Mouse (Mus musculus) intestine, embryonic 15.5 days (tissue): ENCODE data around the gene Rpl27. TPM values are rescaled to one million over a fixed set of nuclear protein-coding genes. Genes with fewer than 3 reads are reported as not detected.

Experiments used
- ATAC-seq: fragments of 200-750 bp; cut with Nextera tagmentation; 2 replicates; pipeline ENCODE4 v1.8.0; 2017; ENCODE audit warnings: moderate TSS enrichment, moderate library complexity
- H3K27ac ChIP-seq: fragments of 300-500 bp; sonication (generic); 2 replicates; pipeline ENCODE4 v1.5.1; 2015; ENCODE audit warnings: mild to moderate bottlenecking, inconsistent platforms
- H3K27me3 ChIP-seq: fragments of 300-500 bp; sonication (generic); replicated peaks from 2 replicates; pipeline ENCODE4 v1.6.1; 2015; ENCODE audit warnings: inconsistent platforms
- H3K36me3 ChIP-seq: fragments of 300-500 bp; sonication (generic); 2 replicates; pipeline ENCODE4 v1.6.1; 2015; ENCODE audit warnings: inconsistent platforms
- H3K4me1 ChIP-seq: fragments of 300-500 bp; sonication (generic); replicated peaks from 2 replicates; pipeline ENCODE4 v1.6.1; 2015; ENCODE audit warnings: inconsistent platforms
- H3K4me2 ChIP-seq: fragments of 300-500 bp; sonication (generic); replicated peaks from 2 replicates; pipeline ENCODE4 v1.6.1; 2015; ENCODE audit warnings: mild to moderate bottlenecking, inconsistent platforms
- H3K4me3 ChIP-seq: fragments of 300-500 bp; sonication (generic); replicated peaks from 2 replicates; pipeline ENCODE4 v1.5.1; 2015; ENCODE audit warnings: inconsistent platforms
- H3K9ac ChIP-seq: fragments of 300-500 bp; sonication (generic); 2 replicates; pipeline ENCODE4 v1.6.1; 2015; ENCODE audit warnings: inconsistent platforms
- H3K9me3 ChIP-seq: fragments of 300-500 bp; sonication (generic); 2 replicates; pipeline ENCODE4 v1.6.1; 2016; ENCODE audit warnings: inconsistent platforms
- WGBS: fragments of 180-500 bp; shearing (Covaris S2); methylation state at CpG from one replicate; pipeline ENCODE4 v1.1.7; 2015; 5-methylcytosine and 5-hydroxymethylcytosine counted together
- polyA plus RNA-seq: library from polyadenylated mRNA; unstranded; fragments of >200 nt; fragmentation: Nextera tagmentation; extraction: Ambion mirVana; gene quantifications from 2 replicates; pipeline ENCODE4 v1.2.1, GENCODE M21; 2015

The Rpl27 gene
- polyA plus RNA-seq, 1 experiment from 2014 or later: 353 TPM

DNA sequence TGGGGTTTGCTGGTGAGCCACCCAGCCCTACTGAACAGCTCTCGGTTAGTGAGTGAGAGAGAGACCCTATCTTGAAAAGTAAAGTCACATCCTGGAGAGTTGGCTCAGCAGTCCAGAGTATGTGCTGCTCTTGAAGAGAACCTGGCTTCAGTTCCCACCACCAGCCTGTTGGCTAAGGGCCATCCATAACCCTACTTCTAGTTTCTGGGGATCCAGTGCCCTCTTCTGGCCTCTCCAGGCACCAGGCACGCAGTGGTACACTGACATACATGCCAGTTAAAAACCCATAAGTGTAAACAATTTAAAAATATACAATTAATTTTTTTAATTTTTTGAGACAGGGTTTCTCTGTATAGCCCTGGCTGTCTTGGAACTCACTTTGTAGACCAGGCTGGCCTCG is 8.3 kb downstream of the Rpl27 start:
- H3K9ac ChIP-seq: no peak overlapping the region
- no peak for ATAC-seq
- H3K27ac ChIP-seq: no peak overlapping the region
- H3K4me2 ChIP-seq: no peak overlapping the region
- 75% methylated on average over 3 of the region's 3 CpGs for WGBS
- H3K9me3 ChIP-seq: no peaks in the 10 kb centered on the region
- H3K4me1 ChIP-seq: no peaks in the 10 kb centered on the region; the same call in 1 of the 2 replicates
- no peak overlapping the region for H3K4me3 ChIP-seq
- H3K27me3 ChIP-seq: no peaks in the 10 kb centered on the region
- H3K36me3 ChIP-seq: 0 out of 2 replicates have a peak, but pooled peaks cover 3% of the 10 kb centered on the region

DNA sequence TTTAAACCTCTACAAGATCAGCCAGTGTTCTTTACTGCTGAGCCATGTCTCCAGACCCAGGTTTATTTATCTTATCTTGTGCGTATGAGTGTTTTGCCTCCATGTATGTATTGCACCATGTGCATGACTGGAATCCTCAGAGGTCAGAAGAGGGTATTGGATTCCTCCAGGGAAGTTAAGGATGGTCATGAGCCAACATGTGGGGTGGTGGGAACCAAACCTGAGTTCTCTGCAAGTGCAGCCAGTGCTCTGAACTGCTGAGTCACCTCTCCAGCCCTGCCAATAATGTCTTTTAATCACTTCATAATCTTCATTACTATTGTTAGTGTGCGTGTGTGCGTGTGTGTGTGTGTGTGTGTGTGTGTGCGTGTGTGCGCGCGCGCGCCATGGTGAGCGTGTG is 9.4 kb downstream of the Rpl27 start:
- H3K36me3 ChIP-seq: no peaks in the 10 kb centered on the region
- H3K27ac ChIP-seq: 0 out of 2 replicates have a peak overlapping the region, but pooled peaks have one; percentile 3
- no peaks in the 10 kb centered on the region for H3K9me3 ChIP-seq
- H3K9ac ChIP-seq: no peak overlapping the region
- no peak overlapping the region for H3K4me2 ChIP-seq
- H3K4me1 ChIP-seq: no peaks in the 10 kb centered on the region; the same call in 1 of the 2 replicates
- 84% methylated on average over 10 of the region's 10 CpGs for WGBS
- H3K27me3 ChIP-seq: no peaks in the 10 kb centered on the region
- H3K4me3 ChIP-seq: no peak overlapping the region
- no peak for ATAC-seq

DNA sequence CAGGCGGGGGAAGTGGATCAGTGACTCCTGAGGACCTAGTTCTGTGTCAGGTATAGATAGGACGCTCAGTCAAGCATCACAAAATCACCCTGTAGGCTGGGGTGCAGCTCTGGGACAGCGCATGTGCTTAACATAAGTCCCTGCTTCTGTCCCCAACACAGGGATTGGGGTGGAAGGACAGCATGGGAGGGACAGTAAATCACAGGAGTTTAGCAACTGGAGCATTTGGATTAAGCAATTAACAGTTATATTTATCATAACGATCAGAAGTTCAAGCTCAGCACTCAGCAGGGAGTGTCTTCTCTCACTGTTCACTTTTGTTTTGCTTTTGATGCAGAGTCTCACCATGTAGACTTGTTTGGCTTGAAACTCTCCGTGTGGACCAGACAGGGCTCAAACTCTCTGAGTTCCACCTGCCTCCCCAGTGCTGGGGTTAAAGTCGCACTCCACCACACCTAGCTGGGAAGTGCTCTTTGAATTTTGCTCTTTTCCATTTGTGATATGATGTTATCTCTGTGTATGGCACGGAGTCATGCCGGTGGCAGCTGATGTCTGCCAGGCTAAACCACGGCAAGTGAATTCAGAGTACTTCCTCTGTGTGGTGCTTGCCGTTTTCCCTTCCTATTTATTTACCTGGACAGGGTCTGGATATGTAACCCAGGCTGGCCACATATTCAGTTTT is 10.1 kb downstream of the Rpl27 start:
- WGBS: 64% methylated on average over 10 of the region's 10 CpGs
- Histone ChIP-seq H3K4me3 (no peak overlapping the region), H3K27me3 (no peaks in the 10 kb centered on the region), H3K9me3 (no peaks in the 10 kb centered on the region), H3K4me1 (no peaks in the 10 kb centered on the region; the same call in 1 of the 2 replicates), H3K9ac (no peak overlapping the region), H3K27ac (0 out of 2 replicates have a peak overlapping the region, but pooled peaks have one; percentile 3), H3K36me3 (no peaks in the 10 kb centered on the region; the same call in 1 of the 2 replicates), H3K4me2 (0 out of 2 replicates have a peak overlapping the region, but pooled peaks have one; percentile 0)
- ATAC-seq: peak; percentile 39

DNA sequence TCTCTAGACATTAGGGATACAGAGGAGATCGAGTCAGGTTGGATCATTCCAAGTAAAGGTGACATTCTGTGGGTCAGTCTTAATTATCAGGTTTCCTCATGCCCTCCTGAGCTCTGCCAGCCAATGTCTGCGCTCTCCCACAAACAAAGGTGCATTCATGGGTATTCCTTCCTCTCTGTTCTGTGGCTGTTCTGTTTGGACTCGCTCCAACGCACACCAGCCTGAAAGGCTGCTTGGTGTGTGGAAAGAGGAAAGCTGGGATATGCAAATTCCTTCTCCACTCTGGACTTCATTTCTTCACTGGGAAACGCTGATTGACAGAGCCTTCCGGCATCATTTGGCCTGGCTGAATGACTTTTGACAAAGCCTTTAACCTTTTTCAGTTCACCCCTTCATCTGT is 12.6 kb downstream of the Rpl27 start:
- Histone ChIP-seq H3K9me3 (no peaks in the 10 kb centered on the region), H3K27ac (no peak overlapping the region), H3K4me3 (no peak overlapping the region), H3K27me3 (no peaks in the 10 kb centered on the region), H3K4me2 (no peak overlapping the region), H3K4me1 (peaks cover 8% of the 10 kb centered on the region), H3K36me3 (no peaks in the 10 kb centered on the region; the same call in 1 of the 2 replicates), H3K9ac (no peak overlapping the region)
- ATAC-seq: no peak
- WGBS: 76% methylated on average over 6 of the region's 6 CpGs

DNA sequence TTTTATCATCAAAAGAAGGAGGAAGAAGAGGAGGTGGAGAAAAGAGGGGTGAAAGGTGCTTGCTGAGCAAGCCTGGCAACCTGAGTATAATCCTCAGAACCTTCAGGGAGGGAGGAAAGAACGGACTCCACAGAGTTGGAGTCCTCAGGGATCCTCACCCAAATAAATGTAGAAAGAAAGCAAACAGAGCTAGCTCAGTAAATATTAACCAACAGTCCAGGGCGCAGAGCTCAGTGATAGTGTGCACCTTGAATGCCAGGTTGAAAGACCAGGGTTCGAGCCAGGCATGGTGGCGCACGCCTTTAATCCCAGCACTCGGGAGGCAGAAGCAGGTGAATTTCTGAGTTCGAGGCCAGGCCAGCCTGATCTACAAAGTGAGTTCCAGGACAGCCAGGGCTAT is 13.5 kb downstream of the Rpl27 start:
- Histone ChIP-seq H3K27ac (no peak overlapping the region), H3K27me3 (no peaks in the 10 kb centered on the region), H3K36me3 (peaks cover 3% of the 10 kb centered on the region; the same call in 1 of the 2 replicates), H3K9ac (no peak overlapping the region), H3K4me1 (peaks cover 8% of the 10 kb centered on the region), H3K4me3 (no peak overlapping the region), H3K4me2 (no peak overlapping the region), H3K9me3 (no peaks in the 10 kb centered on the region)
- no peak for ATAC-seq
- 67% methylated on average over 7 of the region's 7 CpGs for WGBS

DNA sequence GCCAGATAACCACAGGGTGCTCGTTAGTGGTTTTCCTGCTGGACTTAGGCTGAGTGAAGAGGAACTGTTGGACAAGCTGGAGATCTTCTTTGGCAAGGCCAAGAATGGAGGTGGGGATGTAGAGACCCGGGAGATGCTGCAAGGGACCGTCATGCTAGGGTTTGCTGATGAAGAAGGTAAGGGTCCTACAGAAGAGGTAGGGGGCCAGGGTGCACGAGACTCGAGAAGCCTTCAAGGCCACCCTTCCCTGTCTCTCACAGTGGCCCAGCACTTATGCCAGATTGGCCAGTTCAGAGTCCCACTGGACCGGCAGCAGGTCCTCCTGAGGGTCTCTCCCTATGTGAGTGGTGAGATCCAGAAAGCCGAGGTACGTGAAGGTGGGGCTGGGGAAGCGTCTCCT is 15.5 kb downstream of the Rpl27 start:
- H3K36me3 ChIP-seq: peaks cover 8% of the 10 kb centered on the region; the same call in 1 of the 2 replicates
- 92% methylated on average over 9 of the region's 9 CpGs for WGBS

DNA sequence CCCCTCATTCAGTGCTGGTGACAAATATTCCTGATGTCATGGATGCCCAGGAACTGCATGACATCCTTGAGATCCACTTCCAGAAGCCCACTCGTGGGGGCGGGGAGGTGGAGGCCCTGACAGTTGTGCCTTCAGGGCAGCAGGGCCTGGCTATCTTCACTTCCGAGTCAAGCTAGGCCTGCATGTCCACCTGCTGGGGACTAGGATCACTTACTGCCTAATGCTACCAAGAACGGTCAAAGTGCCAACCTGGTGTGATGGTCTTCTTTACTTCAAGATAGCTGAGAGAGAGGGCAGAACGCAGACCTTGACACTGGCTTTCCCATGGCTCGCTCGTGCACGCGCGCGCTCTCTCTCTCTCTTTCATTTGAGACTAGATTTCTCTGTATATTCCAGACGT is 16.1 kb downstream of the Rpl27 start:
- Histone ChIP-seq H3K9me3 (no peaks in the 10 kb centered on the region), H3K36me3 (peaks cover 8% of the 10 kb centered on the region; the same call in 1 of the 2 replicates), H3K4me2 (no peak overlapping the region), H3K27ac (no peak overlapping the region), H3K27me3 (no peaks in the 10 kb centered on the region), H3K9ac (no peak overlapping the region), H3K4me3 (no peak overlapping the region), H3K4me1 (peaks cover 19% of the 10 kb centered on the region)
- ATAC-seq: no peak
- WGBS: 83% methylated on average over 12 of the region's 12 CpGs

More for the DNA sequence above, 15.5 kb downstream of the Rpl27 start:
- no peak overlapping the region for H3K4me3 ChIP-seq
- no peaks in the 10 kb centered on the region for H3K27me3 ChIP-seq
- no peak overlapping the region for H3K27ac ChIP-seq
- H3K4me1 ChIP-seq: peaks cover 16% of the 10 kb centered on the region
- no peak for ATAC-seq
- no peak overlapping the region for H3K4me2 ChIP-seq
- no peak overlapping the region for H3K9ac ChIP-seq
- no peaks in the 10 kb centered on the region for H3K9me3 ChIP-seq

DNA sequence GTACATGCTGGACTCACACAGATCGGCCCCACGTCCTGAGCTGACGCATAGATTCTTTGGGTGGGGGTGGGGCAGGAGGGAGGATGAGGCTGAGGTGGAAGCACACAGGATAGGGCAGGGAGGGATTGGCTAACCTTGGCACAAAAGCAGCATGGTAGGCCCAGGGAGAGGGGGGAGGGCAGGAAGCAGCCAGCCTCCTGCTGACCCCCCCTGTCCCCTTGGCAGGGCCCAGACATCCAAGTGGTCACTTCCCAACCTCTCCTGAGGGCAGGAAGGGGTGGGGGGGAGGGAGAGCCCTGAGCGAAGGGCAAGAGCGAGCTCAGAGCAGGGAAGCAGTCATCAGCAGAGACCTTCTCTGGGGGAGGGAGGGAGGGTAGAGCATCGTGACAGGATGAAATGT is 17.6 kb downstream of the Rpl27 start:
- no peak overlapping the region for H3K4me2 ChIP-seq
- no peak overlapping the region for H3K4me3 ChIP-seq
- H3K36me3 ChIP-seq: peaks cover 8% of the 10 kb centered on the region; the same call in 1 of the 2 replicates
- no peak overlapping the region for H3K9ac ChIP-seq
- WGBS: 55% methylated on average over 6 of the region's 6 CpGs
- no peaks in the 10 kb centered on the region for H3K9me3 ChIP-seq
- ATAC-seq: no peak
- no peaks in the 10 kb centered on the region for H3K27me3 ChIP-seq
- no peak overlapping the region; the same call in 1 of the 2 replicates for H3K27ac ChIP-seq
- peaks cover 28% of the 10 kb centered on the region for H3K4me1 ChIP-seq

DNA sequence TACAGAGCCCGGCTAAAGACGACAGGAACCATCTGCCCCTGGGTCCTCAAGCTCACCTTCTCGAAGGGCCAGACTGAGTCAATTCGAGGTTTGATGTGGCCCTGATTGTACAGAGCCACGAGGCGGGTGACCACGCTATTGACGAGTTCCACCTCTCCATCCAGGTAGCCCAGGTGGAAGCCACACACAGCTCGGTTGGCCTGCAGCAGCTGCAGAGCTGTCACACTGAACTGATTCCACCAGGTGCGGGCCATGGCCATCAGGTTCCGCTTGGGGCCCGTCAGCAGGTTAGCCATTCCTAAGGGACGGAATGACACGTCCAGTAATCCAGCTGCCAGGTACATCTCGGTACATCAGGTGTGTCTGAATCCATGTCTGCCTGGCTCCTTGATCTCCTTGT is 18.2 kb downstream of the Rpl27 start:
- Histone ChIP-seq H3K36me3 (peaks cover 8% of the 10 kb centered on the region; the same call in 1 of the 2 replicates), H3K4me3 (no peak overlapping the region), H3K4me1 (peaks cover 28% of the 10 kb centered on the region), H3K9me3 (no peaks in the 10 kb centered on the region), H3K4me2 (no peak overlapping the region), H3K27ac (no peak overlapping the region), H3K9ac (no peak overlapping the region), H3K27me3 (no peaks in the 10 kb centered on the region)
- 82% methylated on average over 15 of the region's 15 CpGs for WGBS
- ATAC-seq: no peak

DNA sequence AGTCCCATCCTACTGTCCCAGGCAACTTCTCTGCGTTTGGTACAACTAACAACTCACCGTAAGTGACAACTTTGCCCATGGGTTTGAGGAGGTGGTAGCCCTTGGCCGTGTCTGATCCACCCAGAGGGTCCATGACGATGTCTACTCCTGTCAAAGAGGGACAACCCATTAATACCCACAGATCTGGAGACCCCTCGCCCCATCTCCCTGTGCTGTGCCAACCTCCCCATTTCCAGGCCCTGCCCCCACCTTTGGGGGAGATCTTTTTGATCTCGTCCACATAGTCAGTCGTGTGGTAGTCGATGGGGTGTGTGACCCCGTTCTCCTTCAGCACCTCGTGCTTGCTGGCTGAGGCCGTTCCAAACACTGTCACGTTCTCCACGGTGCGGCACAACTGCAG is 20.0 kb downstream of the Rpl27 start:
- peaks cover 8% of the 10 kb centered on the region; the same call in 1 of the 2 replicates for H3K36me3 ChIP-seq
- H3K9ac ChIP-seq: no peak overlapping the region
- no peaks in the 10 kb centered on the region for H3K9me3 ChIP-seq
- no peak overlapping the region; the same call in 1 of the 2 replicates for H3K4me2 ChIP-seq
- no peak overlapping the region for H3K27ac ChIP-seq
- no peaks in the 10 kb centered on the region for H3K27me3 ChIP-seq
- H3K4me1 ChIP-seq: peaks cover 30% of the 10 kb centered on the region
- H3K4me3 ChIP-seq: no peak overlapping the region
- ATAC-seq: no peak
- 85% methylated on average over 14 of the region's 14 CpGs for WGBS

DNA sequence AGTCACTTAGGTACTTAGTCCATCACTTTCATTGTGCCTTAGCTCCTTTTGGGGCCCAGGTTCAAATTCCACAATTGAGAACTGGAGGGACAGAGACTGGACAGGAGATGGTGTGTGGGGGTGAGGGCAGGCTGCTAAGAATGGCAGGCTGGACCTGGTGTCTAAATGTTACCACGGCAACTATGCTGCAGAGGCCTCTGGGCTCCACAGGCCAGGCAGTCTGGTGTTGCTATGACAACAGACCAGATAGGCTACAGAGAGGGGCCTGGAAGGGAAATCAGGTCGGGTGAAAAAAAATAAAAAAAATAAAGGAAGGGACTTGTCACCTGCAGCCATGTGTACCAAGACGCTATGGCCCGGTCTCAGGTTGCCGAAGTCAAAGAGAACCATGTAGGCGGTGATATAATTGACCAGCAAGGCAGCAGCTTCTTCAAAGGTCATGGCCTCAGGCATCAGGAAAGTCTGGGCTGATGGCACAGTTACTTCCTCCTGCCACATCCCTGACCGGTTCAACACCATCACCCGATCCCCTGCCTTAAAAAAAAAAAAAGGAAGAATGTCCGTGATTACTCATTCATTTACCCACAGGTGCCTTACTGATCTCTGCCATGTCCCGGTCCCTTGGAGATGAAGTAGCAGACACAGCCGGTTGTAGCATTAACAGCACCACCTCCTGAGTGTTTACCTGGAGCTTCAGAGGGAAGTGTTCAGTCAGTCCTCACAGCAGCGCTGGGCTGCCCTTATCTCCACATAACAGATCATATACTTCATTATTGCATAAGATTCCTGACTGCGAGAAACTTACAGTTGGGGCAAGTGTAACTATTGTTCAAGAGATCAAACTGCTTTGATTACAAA is 20.7 kb downstream of the Rpl27 start:
- H3K36me3 ChIP-seq: peaks cover 8% of the 10 kb centered on the region; the same call in 1 of the 2 replicates
- no peak overlapping the region for H3K9ac ChIP-seq
- H3K4me3 ChIP-seq: no peak overlapping the region
- WGBS: 19% methylated on average over 13 of the region's 13 CpGs
- H3K27me3 ChIP-seq: no peaks in the 10 kb centered on the region
- H3K4me1 ChIP-seq: peaks cover 33% of the 10 kb centered on the region
- no peak overlapping the region; the same call in 1 of the 2 replicates for H3K27ac ChIP-seq
- ATAC-seq: no peak
- H3K9me3 ChIP-seq: no peaks in the 10 kb centered on the region
- H3K4me2 ChIP-seq: peak overlapping the region; percentile 93
